Mouse (Mus musculus) cerebellum, adult 18-20 months (tissue): ENCODE results near the gene Tbrg4.
A peak's percentile ranks its signal among the peaks of the same experiment; 100 is the strongest.

Experiments
- DNase-seq, 2 experiments: peaks; one replicate each; pipeline ENCODE4 v3.0.0; 2021

Gene Tbrg4

GRCm38 (mm10) chr11:6615250-6616205 lies 10.3 kb downstream of the Tbrg4 start:
- no peak for DNase-seq

DNA sequence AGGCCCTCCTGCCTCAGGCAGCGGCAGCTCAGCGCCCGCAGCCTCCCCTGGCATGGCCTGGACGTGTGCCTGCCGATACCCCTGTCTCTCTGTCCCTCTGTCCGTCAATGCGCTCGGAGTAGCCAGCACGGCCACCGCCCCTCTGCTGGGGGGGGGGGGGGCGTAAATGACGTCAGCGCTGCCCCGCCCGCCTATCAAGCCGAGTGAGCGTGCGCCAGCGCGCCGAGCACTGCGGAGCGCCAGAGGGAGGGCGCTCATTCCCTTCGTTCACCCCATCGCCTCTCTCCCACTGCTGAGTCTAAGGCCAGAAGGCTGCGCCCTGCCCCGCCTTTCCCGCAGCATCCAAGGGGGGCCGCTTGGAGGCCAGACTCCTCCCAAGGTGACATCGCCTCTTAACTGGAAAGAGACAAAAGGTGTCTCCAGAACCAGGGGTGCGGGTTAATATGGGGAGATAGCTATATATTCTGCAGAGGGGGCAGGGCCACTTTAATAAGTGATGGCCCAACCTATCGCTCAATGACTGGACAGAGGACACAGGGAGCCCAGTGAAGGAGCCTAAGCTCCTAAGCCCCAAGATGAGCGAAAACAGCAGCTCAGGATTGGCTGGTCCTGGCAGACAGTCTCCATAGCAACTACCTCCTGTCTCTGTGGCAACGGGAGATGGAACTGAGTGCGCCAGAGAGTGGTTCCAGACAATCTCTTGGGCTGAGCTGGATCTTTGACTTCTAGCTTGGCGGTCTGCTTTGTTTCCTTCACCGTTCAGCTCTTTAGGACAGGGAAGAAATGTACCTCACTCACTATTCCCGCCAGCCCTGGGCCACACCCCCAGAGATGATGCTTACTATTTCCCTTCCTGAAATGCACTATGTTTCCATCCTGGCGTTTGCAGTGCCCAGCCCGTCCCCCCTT lies 20.1 kb downstream of the Tbrg4 start, which contains the start of gene Nacad:
Gene Nacad, minus strand, starts transcription at position 563 of the 909 bp plus-strand sequence.
- peak; percentile 85 for DNase-seq

DNA sequence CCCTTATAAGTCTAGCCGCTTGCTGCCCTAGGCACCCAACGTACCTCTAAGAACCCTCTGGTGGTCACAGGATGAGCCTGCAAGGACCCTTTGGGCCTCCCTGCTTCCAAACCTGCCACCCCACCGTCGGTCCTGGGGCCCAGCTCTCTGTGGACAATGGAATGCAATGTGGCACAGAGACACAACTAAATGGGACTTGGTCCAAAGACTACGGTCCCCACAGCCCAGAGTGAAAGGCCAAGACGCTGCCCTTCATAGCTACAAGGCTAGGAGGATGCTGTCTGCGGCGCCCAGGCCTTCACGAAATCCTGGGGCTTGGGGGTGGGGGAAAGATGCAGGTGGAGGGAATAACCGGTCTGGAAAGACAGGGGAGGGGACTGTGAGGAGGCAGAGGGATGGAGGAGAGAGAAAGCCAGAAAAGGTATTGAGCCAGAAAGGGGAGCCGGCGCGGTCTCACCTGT lies 20.8 kb downstream of the Tbrg4 start:
- DNase-seq: peak; percentile 48 to 58

DNA sequence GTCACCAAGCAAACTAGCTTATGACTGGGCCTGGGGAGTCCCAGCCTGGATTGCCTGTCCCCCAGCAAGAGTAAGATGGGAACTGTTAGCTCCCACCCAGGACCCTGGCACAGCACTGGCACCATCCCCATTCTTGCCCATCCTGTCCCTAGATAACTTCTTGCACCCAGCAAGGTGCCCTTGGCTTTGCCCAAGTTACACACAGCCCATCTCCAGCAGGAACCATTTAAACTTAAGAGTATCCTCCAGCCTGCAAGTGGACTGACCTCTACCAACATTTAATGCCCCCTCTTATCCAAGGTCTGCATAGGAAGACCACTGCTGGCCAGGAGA lies 21.3 kb downstream of the Tbrg4 start:
- no peak for DNase-seq

GRCm38 (mm10) chr11:6603887-6604603 lies 21.8 kb downstream of the Tbrg4 start:
- peak; percentile 70 to 74 for DNase-seq

GRCm38 (mm10) chr11:6603224-6603623 lies 22.6 kb downstream of the Tbrg4 start:
- no peak for DNase-seq

- no peak for DNase-seq
Observed at GRCm38 (mm10) chr11:6602662-6603061, 23.2 kb downstream of the Tbrg4 start.

- DNase-seq: no peak
Observed at GRCm38 (mm10) chr11:6601649-6602480, 24.0 kb downstream of the Tbrg4 start.

GRCm38 (mm10) chr11:6600284-6600944 lies 25.5 kb downstream of the Tbrg4 start:
- DNase-seq: no peak

DNA sequence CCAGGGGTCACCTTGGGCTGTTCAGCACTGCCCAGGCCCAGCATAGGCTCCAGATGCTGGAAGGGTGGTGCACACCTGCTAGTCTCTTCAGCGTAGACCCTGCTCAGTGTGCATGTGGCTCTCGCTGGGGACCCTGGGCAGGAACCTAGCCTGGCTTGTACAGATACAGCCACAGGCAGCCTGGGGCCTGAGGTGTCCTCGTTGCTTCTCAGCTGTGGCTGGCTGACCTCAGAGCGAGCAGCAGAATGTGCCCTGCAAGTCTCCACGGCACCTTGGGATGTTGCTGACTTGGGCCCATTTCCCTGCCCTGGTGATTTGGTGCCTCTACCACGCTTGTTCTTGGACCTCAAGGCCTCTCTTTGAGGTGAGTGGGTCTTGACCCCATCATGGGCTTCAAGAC lies 26.0 kb downstream of the Tbrg4 start:
- DNase-seq: no peak

DNA sequence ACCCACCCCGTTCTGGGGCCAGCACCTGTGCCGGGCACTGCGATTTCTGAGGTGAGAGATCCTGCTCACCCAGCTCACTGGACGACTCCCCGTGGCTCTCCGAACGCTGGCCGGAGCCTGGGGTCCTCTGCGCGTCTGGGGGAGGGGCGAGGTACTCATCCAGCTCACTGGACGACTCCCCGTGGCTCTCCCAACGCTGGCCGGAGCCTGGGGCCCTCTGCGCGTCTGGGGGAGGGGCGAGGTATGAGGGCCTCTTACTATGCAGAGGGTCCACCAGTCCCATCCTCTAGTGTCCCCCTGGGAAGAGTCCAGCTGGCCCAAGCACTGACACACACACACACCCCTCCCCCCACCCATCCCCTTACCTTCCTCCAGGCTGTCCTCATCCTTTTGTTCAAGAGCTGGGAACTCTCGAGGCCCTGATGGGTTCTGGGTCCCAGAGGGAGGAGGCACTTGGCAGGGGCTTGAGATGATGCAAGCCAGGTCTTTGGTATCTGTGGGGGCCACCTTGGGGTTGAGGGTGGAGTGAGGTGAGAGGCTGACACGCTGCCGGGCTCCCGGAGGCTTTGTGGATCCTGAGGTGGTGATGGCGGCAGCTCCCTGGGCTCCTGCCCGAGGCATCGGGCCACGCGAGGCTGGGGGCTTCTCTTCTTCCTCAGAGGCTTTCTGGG lies 26.7 kb downstream of the Tbrg4 start:
- no peak for DNase-seq

GRCm38 (mm10) chr11:6598191-6598889 lies 27.5 kb downstream of the Tbrg4 start:
- peak in 1 of 2 experiments; percentile 14 for DNase-seq

DNA sequence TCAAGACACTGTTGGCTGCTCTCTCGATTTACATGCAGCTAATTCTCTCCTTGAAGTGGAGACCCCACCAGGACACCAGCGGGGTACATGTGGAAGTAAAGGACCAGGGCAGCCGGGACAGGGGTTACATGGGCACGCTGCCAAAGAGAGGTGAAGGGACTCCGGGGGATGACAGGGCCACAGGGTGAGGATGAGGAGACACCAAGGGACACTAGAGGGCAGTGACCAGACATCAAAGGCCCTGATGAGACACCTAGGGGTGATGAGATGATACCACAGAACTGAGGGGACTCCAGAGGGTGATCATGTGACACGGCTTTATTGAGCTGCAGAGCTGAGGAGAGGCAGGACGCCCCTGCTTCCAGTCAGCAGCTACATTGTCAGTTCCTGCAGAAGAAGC lies 28.3 kb downstream of the Tbrg4 start:
- DNase-seq: peak in 1 of 2 experiments; percentile 28

GRCm38 (mm10) chr11:6596616-6597015 lies 29.3 kb downstream of the Tbrg4 start:
- DNase-seq: no peak

- DNase-seq: peak in 1 of 2 experiments; percentile 25
Observed at GRCm38 (mm10) chr11:6596205-6596604, 29.7 kb downstream of the Tbrg4 start.

GRCm38 (mm10) chr11:6595339-6595738 lies 30.5 kb downstream of the Tbrg4 start:
- no peak for DNase-seq

DNA sequence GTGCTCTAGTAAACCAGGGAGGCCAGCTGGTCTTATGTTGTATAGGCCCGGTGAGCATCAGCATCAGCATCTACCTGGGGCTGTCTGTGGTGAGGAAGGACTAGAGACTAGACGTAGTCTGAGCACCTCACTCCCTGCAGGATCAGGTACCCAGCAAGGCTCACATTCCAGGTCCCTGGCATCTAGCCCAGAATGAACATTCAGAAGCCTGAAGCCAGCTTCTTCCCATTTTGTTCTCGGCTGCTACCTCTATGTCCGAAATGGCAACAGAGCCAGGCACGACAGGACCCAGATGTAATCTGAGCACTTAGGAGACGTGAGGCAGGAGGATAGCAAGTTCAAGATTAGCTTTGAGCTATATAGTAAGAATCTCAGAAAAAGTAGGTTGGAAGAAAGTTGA lies 31.0 kb downstream of the Tbrg4 start:
- peak; percentile 43 to 45 for DNase-seq

DNA sequence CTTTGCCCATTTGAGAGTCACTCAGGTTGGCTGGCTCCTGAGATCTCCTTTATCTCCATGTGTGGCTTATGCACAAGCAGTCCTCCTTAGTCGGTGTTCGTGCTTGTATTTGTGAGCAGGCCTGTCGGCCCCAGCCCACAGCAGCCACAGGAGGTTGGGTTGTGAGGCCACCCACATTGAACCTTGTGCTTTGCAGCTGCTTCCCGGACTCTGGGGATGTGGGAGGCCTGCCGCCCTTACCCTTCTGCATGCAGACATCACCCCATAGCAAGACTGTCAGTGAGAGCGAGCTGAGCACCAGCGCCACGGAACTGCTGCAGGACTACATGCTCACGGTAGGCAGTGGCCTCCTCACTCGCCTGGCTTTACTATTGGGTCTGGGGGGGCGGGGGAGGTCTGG lies 32.5 kb downstream of the Tbrg4 start:
- DNase-seq: no peak

- DNase-seq: no peak
Observed at GRCm38 (mm10) chr11:6590933-6591675, 34.8 kb downstream of the Tbrg4 start.
